Comparison of ENCODE assay signal across 22 mouse cellular contexts in the genomic region with DNA sequence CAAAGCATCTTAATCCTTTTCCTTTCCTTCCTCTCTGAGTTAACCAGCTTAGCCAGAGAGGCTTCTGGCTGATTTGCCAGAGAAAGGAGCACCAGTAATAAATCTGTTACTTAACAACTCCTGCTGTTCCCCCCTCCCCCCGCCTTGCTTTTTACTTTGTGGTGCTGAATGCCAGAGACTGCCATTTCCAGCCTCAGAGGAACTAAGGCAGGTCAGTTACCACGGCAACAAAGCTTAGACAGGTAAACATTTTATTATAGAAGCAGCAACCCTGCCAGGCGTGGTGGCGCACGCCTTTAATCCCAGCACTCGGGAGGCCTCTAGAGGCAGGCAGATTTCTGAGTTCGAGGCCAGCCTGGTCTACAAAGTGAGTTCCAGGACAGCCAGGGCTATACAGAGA. TPM values are rescaled to one million over a fixed set of nuclear protein-coding genes. Genes with fewer than 3 reads are reported as not detected.
DNase-seq lines count a peak whose midpoint lies in the region; ATAC-seq and TF ChIP-seq lines count a peak whose summit lies in the region.
"Had no signal": no experiment of that assay in that cellular context is flagged by ENCODE, and none has a peak within 500 bp of the region (broad histone marks: within the 10 kb centered on the region; RNA-seq: fewer than 3 reads in every experiment).

No protein-coding gene starts in this region.

- no peak for TF ChIP-seq CTCF in hindbrain, postnatal 0 days (IDR thresholded peaks at IDR 0.05; ENCODE audit: low read depth)

- no peak overlapping the region for H3K9ac ChIP-seq in hindbrain, postnatal 0 days (replicated peaks; ENCODE audit: low read length)
- H3K9ac ChIP-seq: heart, embryonic 13.5 days; midbrain, embryonic 15.5 days; neural tube, embryonic 13.5 days had no signal

- no peaks in the 10 kb centered on the region for H3K27me3 ChIP-seq in hindbrain, postnatal 0 days (ENCODE audit: insufficient read depth, low read length)
- H3K27me3 ChIP-seq in hindbrain, embryonic 10.5 days (ENCODE audit: insufficient read depth, poor library complexity, severe bottlenecking), result no peaks in the 10 kb centered on the region
- H3K27me3 ChIP-seq: heart, embryonic 13.5 days; midbrain, embryonic 15.5 days; neural tube, embryonic 13.5 days had no signal

- H3K27ac ChIP-seq in hindbrain, postnatal 0 days, result no peak overlapping the region
- H3K27ac ChIP-seq in hindbrain, embryonic 10.5 days, result no peak overlapping the region
- H3K27ac ChIP-seq: heart, embryonic 13.5 days; macrophage; midbrain, embryonic 15.5 days; neural tube, embryonic 13.5 days had no signal

- no peak overlapping the region for H3K4me3 ChIP-seq in hindbrain, postnatal 0 days (ENCODE audit: low read length)
- no peak overlapping the region for H3K4me3 ChIP-seq in hindbrain, embryonic 10.5 days
- H3K4me3 ChIP-seq: heart, embryonic 13.5 days; layer of hippocampus, adult 2 months; midbrain, embryonic 15.5 days; neural tube, embryonic 13.5 days had no signal

- H3K9me3 ChIP-seq in hindbrain, postnatal 0 days (ENCODE audit: low read length), result no peaks in the 10 kb centered on the region
- no peaks in the 10 kb centered on the region for H3K9me3 ChIP-seq in hindbrain, embryonic 10.5 days
- H3K9me3 ChIP-seq: heart, embryonic 13.5 days; midbrain, embryonic 15.5 days; neural tube, embryonic 13.5 days had no signal

- H3K4me1 ChIP-seq in hindbrain, postnatal 0 days (ENCODE audit: insufficient read depth, low read length), result no peaks in the 10 kb centered on the region
- H3K4me1 ChIP-seq in hindbrain, embryonic 10.5 days (replicated peaks), result no peaks in the 10 kb centered on the region
- H3K4me1 ChIP-seq: heart, embryonic 13.5 days; midbrain, embryonic 15.5 days; neural tube, embryonic 13.5 days had no signal

- no peak overlapping the region for H3K4me2 ChIP-seq in hindbrain, postnatal 0 days (ENCODE audit: low read depth, low read length)
- H3K4me2 ChIP-seq: heart, embryonic 13.5 days; midbrain, embryonic 15.5 days; neural tube, embryonic 13.5 days had no signal

- no peak for ATAC-seq in hindbrain, postnatal 0 days
- ATAC-seq: intestine, embryonic 16.5 days; midbrain, embryonic 15.5 days; Patski had no signal

- DNase-seq in hindbrain, postnatal 0 days (ENCODE audit: low spot score), result peak; percentile 8
- no peak for DNase-seq in hindbrain, embryonic 10.5 days (ENCODE audit: low spot score)
- DNase-seq in right cerebral cortex, adult 18-20 months, result peak; percentile 1
- DNase-seq in right cerebral cortex, postnatal 36 days (ENCODE audit: low spot score in 2 of 2), result no peak
- peak; percentile 65 for DNase-seq in embryo, embryonic 10.5 days (ENCODE audit: low spot score)
- DNase-seq in cerebellum, adult 9-11 months, result no peak
- DNase-seq in spleen, adult 18-20 months, result no peak
- DNase-seq: adrenal gland, postnatal 36 days; cerebellum, postnatal 36 days; lung, adult 2 months; thymus, adult 2 months had no signal

- WGBS in hindbrain, postnatal 0 days, result 70% methylated on average over 7 of the region's 7 CpGs
- WGBS in hindbrain, embryonic 10.5 days, result 82% methylated on average over 7 of the region's 7 CpGs

- no peaks in the 10 kb centered on the region for H3K36me3 ChIP-seq in hindbrain, postnatal 0 days (ENCODE audit: insufficient read depth, low read length)
- H3K36me3 ChIP-seq in hindbrain, embryonic 10.5 days, result no peaks in the 10 kb centered on the region
- H3K36me3 ChIP-seq: heart, embryonic 13.5 days; midbrain, embryonic 15.5 days; neural tube, embryonic 13.5 days had no signal

RNA-seq across cellular contexts. Expression of a gene that starts 24.2 kb away (rescaled TPM):
- not detected in 2 replicates for total RNA-seq in hindbrain, postnatal 0 days (2014; rRNA removed)
- polyA plus RNA-seq in hindbrain, postnatal 0 days (2015; fragmentation: Nextera tagmentation; extraction: Ambion mirVana), result not detected in 2 replicates
- polyA plus RNA-seq in hindbrain, embryonic 10.5 days (2016; fragmentation: Nextera tagmentation; extraction: Ambion mirVana), result not detected in 2 replicates
- total RNA-seq: adrenal gland, postnatal 36 days; gastrocnemius, postnatal 4 days; hematopoietic stem cell, adult 5-6 weeks; layer of hippocampus, adult 2 months; liver, adult 2 months had no signal
- polyA plus RNA-seq: heart, embryonic 13.5 days; intestine, embryonic 16.5 days; kidney, embryonic 16.5 days; liver, adult 2 months; lung, adult 2 months; macrophage; midbrain, embryonic 15.5 days; neural tube, embryonic 13.5 days; thymus, adult 2 months had no signal

RNA-seq across cellular contexts. Expression of a gene that starts 49.9 kb away (rescaled TPM):
- not detected in 2 replicates for total RNA-seq in hindbrain, postnatal 0 days (2014; rRNA removed)
- not detected in 2 replicates for polyA plus RNA-seq in hindbrain, postnatal 0 days (2015; fragmentation: Nextera tagmentation; extraction: Ambion mirVana)
- not detected in 2 replicates for polyA plus RNA-seq in hindbrain, embryonic 10.5 days (2016; fragmentation: Nextera tagmentation; extraction: Ambion mirVana)
- total RNA-seq: adrenal gland, postnatal 36 days; gastrocnemius, postnatal 4 days; hematopoietic stem cell, adult 5-6 weeks; layer of hippocampus, adult 2 months; liver, adult 2 months had no signal
- polyA plus RNA-seq: heart, embryonic 13.5 days; intestine, embryonic 16.5 days; kidney, embryonic 16.5 days; liver, adult 2 months; lung, adult 2 months; macrophage; midbrain, embryonic 15.5 days; neural tube, embryonic 13.5 days; Patski; thymus, adult 2 months had no signal

RNA-seq across cellular contexts. Expression of a gene that starts 53.0 kb away (rescaled TPM):
- 1.5 and 2.4 TPM in 2 replicates for total RNA-seq in hindbrain, postnatal 0 days (2014; rRNA removed)
- 2.4 and 2.5 TPM in 2 replicates for polyA plus RNA-seq in hindbrain, postnatal 0 days (2015; fragmentation: Nextera tagmentation; extraction: Ambion mirVana)
- polyA plus RNA-seq in hindbrain, embryonic 10.5 days (2016; fragmentation: Nextera tagmentation; extraction: Ambion mirVana), result 0.81 and 1.7 TPM in 2 replicates
- total RNA-seq: hematopoietic stem cell, adult 5-6 weeks had no signal

Comparison
In these comparisons a context has a peak if more than half of its experiments do, and no peak if none do; other contexts are left out.
1. DNase-seq: peak in hindbrain, postnatal 0 days (single experiment), right cerebral cortex, adult 18-20 months (single experiment) and embryo, embryonic 10.5 days (single experiment); none in hindbrain, embryonic 10.5 days (single experiment), right cerebral cortex, postnatal 36 days (0 of 2), cerebellum, adult 9-11 months (single experiment) and spleen, adult 18-20 months (0 of 2).